Mouse (Mus musculus) thymus, adult 2 months (tissue): Measurements from ENCODE around the gene Dcn. TPM values are rescaled to one million over a fixed set of nuclear protein-coding genes. Genes with fewer than 3 reads are reported as not detected.

ENCODE experiments used
- DNase-seq: peaks from one replicate; pipeline ENCODE4 v3.0.0; 2021
- H3K27ac ChIP-seq: fragments of 200-500 bp; 2 replicates; pipeline ENCODE4 v1.5.1; 2012; ENCODE audit warnings: low read length, control low read depth; ENCODE audit not compliant: control insufficient read depth, insufficient read depth
- H3K27me3 ChIP-seq: fragments of 200-500 bp; 2 replicates; pipeline ENCODE4 v1.6.1; 2012; ENCODE audit warnings: mild to moderate bottlenecking, low read length, moderate library complexity, mixed read lengths; ENCODE audit not compliant: control insufficient read depth, insufficient read depth
- H3K36me3 ChIP-seq: fragments of 200-500 bp; 2 replicates; pipeline ENCODE4 v1.6.1; 2012; ENCODE audit warnings: mild to moderate bottlenecking, low read length, moderate library complexity; ENCODE audit not compliant: control insufficient read depth, insufficient read depth
- H3K4me1 ChIP-seq: fragments of 200-500 bp; replicated peaks from 2 replicates; pipeline ENCODE4 v1.6.1; 2012; ENCODE audit warnings: low read length; ENCODE audit not compliant: control insufficient read depth, insufficient read depth
- H3K4me3 ChIP-seq: fragments of 200-500 bp; 2 replicates; pipeline ENCODE4 v1.5.1; 2012; ENCODE audit warnings: mild to moderate bottlenecking, low read length, control low read depth, moderate library complexity; ENCODE audit not compliant: control insufficient read depth, insufficient read depth
- CTCF ChIP-seq: fragments of 200-500 bp; IDR thresholded peaks from 2 replicates; pipeline ENCODE4 v1.5.1; 2012; ENCODE audit warnings: mild to moderate bottlenecking, control low read depth, low read length, moderate library complexity, borderline replicate concordance; ENCODE audit not compliant: control insufficient read depth, poor library complexity, insufficient read depth; ENCODE audit errors: extremely low read depth
- POLR2A ChIP-seq: fragments of 200-500 bp; IDR thresholded peaks from 2 replicates; pipeline ENCODE4 v1.6.1; 2012; ENCODE audit warnings: mild to moderate bottlenecking, low read length, control low read depth, moderate library complexity; ENCODE audit not compliant: control insufficient read depth, poor library complexity, insufficient read depth; ENCODE audit errors: extremely low read depth
- WGBS: fragments of 180-500 bp; shearing (Covaris S2); methylation state at CpG from one replicate; pipeline ENCODE4 v1.1.7; 2018; 5-methylcytosine and 5-hydroxymethylcytosine counted together
- polyA plus RNA-seq: library from polyadenylated mRNA; depleted of rRNA; stranded (reverse); fragments of >200 nt; gene quantifications from 2 replicates; pipeline ENCODE4 v1.2.3, GENCODE M21; 2012

The Dcn gene
- polyA plus RNA-seq, 1 experiment: 95.1 TPM

DNA sequence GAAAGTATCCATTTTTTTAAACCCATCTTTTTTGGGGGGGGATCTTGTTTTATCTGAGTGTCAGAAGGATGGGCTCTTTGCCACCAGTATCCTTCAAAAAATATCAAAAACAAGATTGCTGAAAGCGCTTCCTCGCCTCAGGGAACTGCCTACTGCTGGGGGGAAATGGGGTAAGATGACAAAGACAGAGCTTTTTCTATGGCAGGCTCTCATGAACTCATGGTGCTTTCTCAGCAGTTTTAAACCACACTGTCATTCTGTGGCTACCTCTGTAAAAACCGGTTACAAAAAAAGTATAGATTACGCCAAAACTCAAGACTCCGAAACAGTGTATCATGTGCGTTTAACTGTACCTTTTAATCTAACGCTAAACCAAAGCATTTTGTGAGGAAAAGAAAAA, 22.4 kb upstream of the Dcn start:
- H3K27me3 ChIP-seq: no peaks in the 10 kb centered on the region
- TF ChIP-seq POLR2A (no peak), CTCF (no peak)
- no peaks in the 10 kb centered on the region for H3K4me1 ChIP-seq
- no peak overlapping the region for H3K4me3 ChIP-seq
- no peaks in the 10 kb centered on the region for H3K36me3 ChIP-seq
- no peak for DNase-seq
- no peak overlapping the region for H3K27ac ChIP-seq
- WGBS: 93% methylated on average over 7 of the region's 7 CpGs

DNA sequence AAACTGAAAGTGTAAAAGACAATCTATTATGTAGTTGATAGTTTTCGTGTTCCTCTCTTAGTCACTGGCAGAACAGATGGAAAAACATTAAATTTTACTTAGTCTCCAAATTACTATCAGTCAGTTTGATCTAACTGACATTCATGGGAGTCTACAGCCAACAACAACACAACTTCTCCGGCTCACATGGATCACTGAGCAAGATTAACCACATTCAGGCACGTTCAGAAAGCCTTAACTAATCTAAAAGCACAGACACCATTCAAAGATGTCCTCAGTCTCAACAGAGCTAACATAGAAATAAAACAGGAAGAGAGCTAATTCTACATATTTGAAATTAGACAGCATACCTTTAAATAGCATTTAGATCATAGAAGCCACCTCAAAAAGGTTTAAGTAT, 12.6 kb upstream of the Dcn start:
- no peak overlapping the region for H3K4me3 ChIP-seq
- no peak for DNase-seq
- H3K27ac ChIP-seq: no peak overlapping the region
- no peaks in the 10 kb centered on the region for H3K4me1 ChIP-seq
- 77% methylated on average over 3 of the region's 3 CpGs for WGBS
- no peaks in the 10 kb centered on the region for H3K36me3 ChIP-seq
- H3K27me3 ChIP-seq: no peaks in the 10 kb centered on the region
- TF ChIP-seq CTCF (no peak), POLR2A (no peak)

DNA sequence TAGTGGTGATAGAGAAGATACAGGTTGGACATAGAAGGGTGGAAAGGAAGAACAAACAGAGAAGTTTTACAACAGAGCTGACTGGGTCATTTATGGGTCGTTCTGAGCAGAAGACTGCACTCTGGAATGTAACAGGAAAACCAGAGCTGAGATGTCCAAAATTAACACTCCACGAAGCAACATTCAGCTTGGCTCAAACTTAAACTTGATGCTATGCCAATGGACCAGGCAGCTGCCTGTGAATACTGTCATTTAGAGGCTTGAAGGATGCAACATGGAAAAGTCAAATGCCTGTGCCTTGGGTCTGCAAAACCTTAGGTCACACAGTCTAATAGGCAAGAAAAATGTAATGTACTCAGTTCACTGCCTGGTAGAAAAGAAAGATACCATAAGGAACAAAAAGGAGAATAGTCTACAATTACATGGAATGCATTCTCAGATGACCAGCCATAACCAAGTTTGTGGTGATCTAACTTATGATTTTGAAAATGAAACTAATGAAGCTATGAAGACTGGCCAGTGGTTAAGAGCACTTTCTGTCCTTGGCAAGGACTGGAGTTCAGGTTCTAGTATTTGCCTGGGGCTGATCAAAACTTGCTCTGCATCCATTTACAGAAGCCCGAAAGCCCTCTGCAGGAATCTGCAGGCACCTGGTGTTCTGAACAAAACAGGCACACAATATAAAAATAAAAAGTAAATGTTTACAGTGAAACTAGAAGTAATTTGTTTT, 9.8 kb upstream of the Dcn start:
- 65% methylated on average over 3 of the region's 3 CpGs for WGBS
- H3K27ac ChIP-seq: no peak overlapping the region
- H3K4me1 ChIP-seq: no peaks in the 10 kb centered on the region
- H3K36me3 ChIP-seq: no peaks in the 10 kb centered on the region
- no peak for DNase-seq
- no peaks in the 10 kb centered on the region for H3K27me3 ChIP-seq
- TF ChIP-seq POLR2A (no peak), CTCF (no peak)
- no peak overlapping the region for H3K4me3 ChIP-seq

DNA sequence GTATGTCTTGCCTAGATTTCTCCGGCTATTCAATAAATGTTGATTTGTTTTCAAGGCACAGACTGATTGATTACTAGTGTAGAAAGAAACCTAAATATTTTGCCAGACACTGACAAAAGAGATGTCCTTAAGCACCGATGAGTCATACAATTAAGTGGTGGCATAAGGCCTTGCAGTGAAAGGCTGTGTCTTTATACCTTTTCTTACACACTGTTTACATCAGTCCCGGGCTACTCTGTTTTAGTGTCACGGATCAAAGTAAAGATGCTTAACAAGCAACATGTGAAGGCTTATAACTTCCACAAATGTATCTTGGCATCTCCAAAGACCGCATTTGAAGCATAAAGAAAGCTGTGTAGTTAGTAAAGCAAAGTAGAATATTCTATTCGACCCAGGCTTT, 3.9 kb upstream of the Dcn start:
- TF ChIP-seq POLR2A (no peak), CTCF (no peak)
- H3K4me1 ChIP-seq: no peaks in the 10 kb centered on the region
- H3K36me3 ChIP-seq: no peaks in the 10 kb centered on the region
- WGBS: 80% methylated on average over 6 of the region's 6 CpGs
- H3K27ac ChIP-seq: no peak overlapping the region
- DNase-seq: no peak
- H3K4me3 ChIP-seq: no peak overlapping the region
- no peaks in the 10 kb centered on the region for H3K27me3 ChIP-seq

DNA sequence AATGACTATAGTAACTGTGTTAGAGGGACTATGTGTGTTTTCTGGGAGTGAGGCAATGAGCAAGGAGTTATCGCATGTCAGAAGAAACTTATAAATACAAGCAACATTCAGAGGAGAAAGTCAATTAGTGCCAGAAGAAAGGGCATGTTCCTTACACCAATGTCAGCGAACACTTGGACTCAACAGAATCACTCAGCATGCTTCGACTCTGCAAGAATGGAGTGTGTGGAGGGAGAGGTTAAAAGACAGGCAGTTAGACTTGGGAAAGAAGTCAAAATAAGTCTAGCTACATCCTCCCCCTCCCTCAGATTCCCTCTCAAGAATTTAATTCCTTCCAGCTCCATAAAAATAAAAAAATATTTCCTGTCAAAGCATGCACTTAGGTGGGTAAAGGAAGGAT, 1.1 kb upstream of the Dcn start:
- no peak for DNase-seq
- Histone ChIP-seq H3K27ac (no peak overlapping the region), H3K4me3 (no peak overlapping the region), H3K4me1 (no peaks in the 10 kb centered on the region), H3K27me3 (no peaks in the 10 kb centered on the region), H3K36me3 (no peaks in the 10 kb centered on the region)
- no peak for TF ChIP-seq POLR2A
- no peak for TF ChIP-seq CTCF
- 93% methylated on average over 3 of the region's 3 CpGs for WGBS

DNA sequence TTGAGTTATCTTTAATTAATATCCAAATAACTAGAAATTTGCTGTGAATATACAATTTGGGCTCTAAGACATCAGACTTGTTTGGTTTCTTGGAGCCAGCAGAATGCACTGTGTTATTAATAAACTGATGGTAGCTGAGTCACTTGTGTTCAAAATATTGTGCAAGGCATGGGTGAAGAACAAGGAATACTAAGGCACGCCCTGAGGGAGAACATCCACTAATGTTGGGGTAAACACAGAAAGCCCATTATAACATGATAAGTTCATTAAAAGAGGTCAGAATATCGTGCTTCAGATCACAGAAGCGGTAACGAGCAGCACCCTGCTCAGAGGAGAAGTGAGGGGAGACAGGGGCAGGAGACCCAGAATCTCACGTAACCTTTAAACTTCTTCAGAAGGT, 2.7 kb downstream of the Dcn start:
- TF ChIP-seq POLR2A (no peak), CTCF (no peak)
- H3K27me3 ChIP-seq: no peaks in the 10 kb centered on the region
- no peak overlapping the region for H3K27ac ChIP-seq
- no peak overlapping the region for H3K4me3 ChIP-seq
- 92% methylated on average over 5 of the region's 5 CpGs for WGBS
- no peaks in the 10 kb centered on the region for H3K4me1 ChIP-seq
- DNase-seq: no peak
- no peaks in the 10 kb centered on the region for H3K36me3 ChIP-seq

DNA sequence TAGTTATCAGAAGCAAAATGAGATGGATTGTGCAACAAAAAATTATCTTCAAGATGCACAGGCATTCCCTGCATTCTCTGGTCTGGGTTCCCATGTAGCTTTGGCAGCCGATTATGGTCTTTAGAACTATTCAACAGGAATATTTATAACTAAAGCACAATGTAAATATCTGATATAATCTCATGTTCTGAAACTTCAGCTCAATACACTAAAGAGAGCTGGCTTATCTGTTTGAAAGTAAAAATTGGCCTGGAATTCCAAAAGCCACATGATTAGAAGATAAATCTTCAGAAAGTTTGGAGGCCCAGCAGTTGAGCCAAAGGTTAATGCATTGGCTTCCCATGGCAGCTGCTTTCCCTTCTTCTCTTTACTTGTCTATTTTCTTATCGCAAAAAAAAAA, 4.6 kb downstream of the Dcn start:
- H3K36me3 ChIP-seq: no peaks in the 10 kb centered on the region
- no peaks in the 10 kb centered on the region for H3K4me1 ChIP-seq
- H3K4me3 ChIP-seq: no peak overlapping the region
- TF ChIP-seq POLR2A (no peak), CTCF (no peak)
- H3K27ac ChIP-seq: no peak overlapping the region
- H3K27me3 ChIP-seq: no peaks in the 10 kb centered on the region
- no peak for DNase-seq
- 83% methylated on average over 1 of the region's 2 CpGs for WGBS
